Mouse (Mus musculus) forebrain, postnatal 0 days (tissue): Measurements from ENCODE around the gene Kansl1l. TPM values are rescaled to one million over a fixed set of nuclear protein-coding genes. Genes with fewer than 3 reads are reported as not detected.

Source experiments
- ATAC-seq: fragments of 200-750 bp; cut with Nextera tagmentation; 2 replicates; pipeline ENCODE4 v1.8.0; 2017; ENCODE audit warnings: mild to moderate bottlenecking, moderate library complexity
- DNase-seq: peaks from one replicate; pipeline ENCODE4 v3.0.0-alpha.2; 2015
- H3K27ac ChIP-seq: fragments of 300-500 bp; sonication (generic); 2 replicates; pipeline ENCODE4 v1.5.1; 2014; ENCODE audit warnings: low read depth, mild to moderate bottlenecking, antibody characterized with exemption, low read length, moderate library complexity, mixed read lengths
- H3K27me3 ChIP-seq: fragments of 300-500 bp; sonication (generic); 2 replicates; pipeline ENCODE4 v1.6.1; 2014; ENCODE audit warnings: mild to moderate bottlenecking, low read length, mixed read lengths; ENCODE audit not compliant: insufficient read depth
- H3K36me3 ChIP-seq: fragments of 300-500 bp; sonication (generic); 2 replicates; pipeline ENCODE4 v1.6.1; 2014; ENCODE audit warnings: mild to moderate bottlenecking, moderate library complexity; ENCODE audit not compliant: insufficient read depth
- H3K4me1 ChIP-seq: fragments of 300-500 bp; sonication (generic); 2 replicates; pipeline ENCODE4 v1.6.1; 2014; ENCODE audit warnings: antibody characterized with exemption; ENCODE audit not compliant: insufficient read depth
- H3K4me2 ChIP-seq: fragments of 300-500 bp; sonication (generic); 2 replicates; pipeline ENCODE4 v1.6.1; 2014; ENCODE audit warnings: low read depth, mild to moderate bottlenecking, moderate library complexity
- H3K4me3 ChIP-seq: fragments of 300-500 bp; sonication (generic); 2 replicates; pipeline ENCODE4 v1.5.1; 2014; ENCODE audit warnings: low read depth, low read length, mixed read lengths
- H3K9ac ChIP-seq: fragments of 300-500 bp; sonication (generic); 2 replicates; pipeline ENCODE4 v1.6.1; 2014; ENCODE audit warnings: mild to moderate bottlenecking
- H3K9me3 ChIP-seq: fragments of 300-500 bp; sonication (generic); 2 replicates; pipeline ENCODE4 v1.6.1; 2016; ENCODE audit warnings: low read length
- CTCF ChIP-seq: sonication (generic); IDR thresholded peaks from 2 replicates; pipeline ENCODE4 v1.5.1; 2016; ENCODE audit warnings: antibody characterized with exemption, control low read depth, low read depth
- WGBS: fragments of 180-500 bp; shearing (Covaris S2); extraction: QIAGEN DNeasy Blood & Tissue Kit; methylation state at CpG from one replicate; pipeline ENCODE4 v1.1.7; 2014; 5-methylcytosine and 5-hydroxymethylcytosine counted together
- polyA plus RNA-seq: library from polyadenylated mRNA; unstranded; fragments of >200 nt; fragmentation: Nextera tagmentation; extraction: Ambion mirVana; gene quantifications from 2 replicates; pipeline ENCODE4 v1.2.1, GENCODE M21; 2015
- total RNA-seq: library from RNA; depleted of rRNA; stranded (reverse); fragments of >200 nt; gene quantifications from 2 replicates; pipeline ENCODE4 v1.2.3, GENCODE M21; 2014

Kansl1l gene
- total and polyA plus RNA-seq, 2 experiments from 2014 or later = 7.4 to 35.2 TPM

DNA sequence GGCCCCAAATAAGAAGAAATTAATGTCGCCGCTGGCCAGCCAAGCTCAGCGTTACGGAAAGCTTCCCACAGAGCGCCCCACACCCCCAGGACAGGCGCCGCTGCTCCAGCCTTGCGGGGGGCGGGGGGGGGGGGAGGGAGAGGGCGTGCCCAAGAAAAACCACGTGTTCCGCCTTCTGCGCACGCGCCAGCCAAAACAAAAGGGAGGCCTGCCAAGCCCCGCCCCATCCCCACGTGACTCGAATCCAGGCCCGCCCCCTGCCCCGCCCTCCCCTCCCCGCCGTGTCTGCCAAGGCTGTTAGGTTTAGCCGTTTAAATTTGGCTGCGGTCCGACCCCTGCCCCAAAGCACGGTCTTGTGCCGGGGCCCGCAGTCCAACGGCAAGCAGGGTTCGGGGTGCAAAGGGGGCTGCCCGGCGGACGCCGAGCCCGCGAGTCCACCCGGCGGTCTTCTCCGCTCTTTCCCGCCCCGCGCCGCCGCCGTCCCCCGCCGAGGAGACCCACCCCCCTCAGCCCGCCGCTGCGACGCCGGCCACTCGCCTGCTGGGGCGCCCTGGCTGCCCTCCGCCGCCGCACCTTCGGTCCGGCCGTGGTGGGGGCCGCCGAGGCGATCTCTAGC is 417 bp downstream of the Kansl1l start:
- H3K4me3 ChIP-seq = peak overlapping the region; percentile 90
- TF ChIP-seq CTCF = 0 out of 2 replicates have a peak, but pooled peaks have one; percentile 20
- H3K4me1 ChIP-seq = peaks cover 9% of the 10 kb centered on the region
- H3K9me3 ChIP-seq = no peaks in the 10 kb centered on the region
- peak overlapping the region; percentile 93 for H3K4me2 ChIP-seq
- DNase-seq = peak; percentile 97
- H3K36me3 ChIP-seq = no peaks in the 10 kb centered on the region
- WGBS = under 1% methylated on average over 58 of the region's 63 CpGs
- ATAC-seq = peak; percentile 79
- no peaks in the 10 kb centered on the region for H3K27me3 ChIP-seq
- peak overlapping the region; percentile 96 for H3K27ac ChIP-seq
- peak overlapping the region; percentile 98 for H3K9ac ChIP-seq

- peak overlapping the region; percentile 96 for H3K27ac ChIP-seq
- DNase-seq (no peak), ATAC-seq (peak; percentile 35)
- peak overlapping the region; percentile 93 for H3K4me2 ChIP-seq
- peak overlapping the region; percentile 98 for H3K9ac ChIP-seq
- WGBS = under 1% methylated on average over 39 of the region's 39 CpGs
- no peaks in the 10 kb centered on the region for H3K36me3 ChIP-seq
- H3K4me3 ChIP-seq = peak overlapping the region; percentile 90
- no peaks in the 10 kb centered on the region for H3K27me3 ChIP-seq
- no peaks in the 10 kb centered on the region for H3K9me3 ChIP-seq
- TF ChIP-seq CTCF = no peak
- H3K4me1 ChIP-seq = peaks cover 9% of the 10 kb centered on the region
Measured at GRCm38 (mm10) chr1:66815941-66816777, 1.2 kb downstream of the Kansl1l start.

DNA sequence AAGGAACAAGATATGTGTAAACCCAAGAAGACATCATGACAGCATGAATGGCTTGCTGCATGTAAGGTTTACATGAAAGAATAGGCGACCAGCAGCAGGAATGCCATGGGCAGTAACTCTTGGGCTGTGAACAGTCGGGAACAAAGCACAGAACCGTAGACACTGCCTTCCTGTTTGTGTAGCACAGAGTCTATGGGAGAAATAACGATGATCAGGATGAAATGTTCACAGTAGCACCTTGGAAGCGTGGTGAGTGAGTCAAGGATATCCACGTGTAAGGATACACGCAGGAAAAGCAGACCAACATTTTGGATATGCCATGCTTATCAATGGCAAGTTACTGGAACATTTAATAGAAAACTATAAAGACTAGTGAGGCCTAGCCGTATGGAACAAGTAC is 2.6 kb downstream of the Kansl1l start:
- Histone ChIP-seq H3K27ac (no peak overlapping the region), H3K4me2 (0 out of 2 replicates have a peak overlapping the region, but pooled peaks have one; percentile 11), H3K4me3 (no peak overlapping the region), H3K4me1 (peaks cover 9% of the 10 kb centered on the region), H3K9me3 (no peaks in the 10 kb centered on the region), H3K9ac (no peak overlapping the region), H3K36me3 (no peaks in the 10 kb centered on the region), H3K27me3 (no peaks in the 10 kb centered on the region)
- WGBS = 53% methylated on average over 8 of the region's 8 CpGs
- no peak for ATAC-seq
- no peak for DNase-seq
- TF ChIP-seq CTCF = no peak

DNA sequence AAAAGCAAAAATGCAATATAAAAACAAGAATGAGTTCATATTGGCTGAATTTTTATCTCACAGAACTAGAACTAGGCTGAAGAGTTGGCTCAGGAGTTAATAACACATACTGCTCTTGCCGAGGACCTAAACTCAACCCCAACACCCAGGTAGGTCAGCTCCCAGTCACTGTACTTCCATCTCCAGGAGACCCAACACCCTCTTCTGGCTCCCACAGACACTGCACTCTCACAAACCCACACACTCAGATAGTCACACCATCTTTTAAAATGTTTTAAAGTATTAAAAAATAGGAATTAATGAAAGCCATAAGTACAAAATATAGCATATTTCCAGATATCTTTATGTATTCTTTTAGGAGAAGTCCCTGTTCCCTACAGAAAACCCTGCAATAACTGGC is 4.2 kb downstream of the Kansl1l start:
- H3K9ac ChIP-seq = no peak overlapping the region
- H3K4me3 ChIP-seq = no peak overlapping the region
- WGBS = 87% methylated on average over 1 of the region's 1 CpGs
- DNase-seq (no peak), ATAC-seq (no peak)
- H3K4me2 ChIP-seq = no peak overlapping the region
- no peak overlapping the region for H3K27ac ChIP-seq
- H3K36me3 ChIP-seq = no peaks in the 10 kb centered on the region
- no peaks in the 10 kb centered on the region for H3K9me3 ChIP-seq
- no peaks in the 10 kb centered on the region for H3K27me3 ChIP-seq
- H3K4me1 ChIP-seq = peaks cover 9% of the 10 kb centered on the region
- TF ChIP-seq CTCF = 0 out of 2 replicates have a peak, but pooled peaks have one; percentile 4

DNA sequence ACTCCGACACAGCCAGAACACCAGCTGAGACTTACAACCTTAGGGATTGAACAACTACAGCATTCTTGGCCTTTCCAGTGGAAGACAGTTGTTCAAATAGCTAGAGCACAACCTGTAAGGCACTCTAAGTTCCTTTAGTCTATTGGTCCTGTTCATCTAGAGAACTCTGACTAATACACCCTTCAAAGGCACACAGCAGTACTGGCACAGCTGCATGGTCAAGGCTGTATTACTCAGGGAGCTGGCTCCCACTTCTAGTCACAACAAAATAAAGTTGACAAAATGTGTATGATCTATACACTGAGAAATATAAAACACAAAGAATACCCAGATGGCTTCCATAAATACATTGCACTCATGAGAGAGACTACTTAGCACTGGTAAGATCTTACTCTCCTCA is 10.5 kb downstream of the Kansl1l start:
- no peaks in the 10 kb centered on the region for H3K27me3 ChIP-seq
- no peak overlapping the region for H3K27ac ChIP-seq
- no peaks in the 10 kb centered on the region for H3K4me1 ChIP-seq
- DNase-seq (no peak), ATAC-seq (no peak)
- no peaks in the 10 kb centered on the region for H3K9me3 ChIP-seq
- no peaks in the 10 kb centered on the region for H3K36me3 ChIP-seq
- H3K4me2 ChIP-seq = no peak overlapping the region
- TF ChIP-seq CTCF = no peak
- no peak overlapping the region for H3K9ac ChIP-seq
- 98% methylated on average over 1 of the region's 1 CpGs for WGBS
- no peak overlapping the region for H3K4me3 ChIP-seq

DNA sequence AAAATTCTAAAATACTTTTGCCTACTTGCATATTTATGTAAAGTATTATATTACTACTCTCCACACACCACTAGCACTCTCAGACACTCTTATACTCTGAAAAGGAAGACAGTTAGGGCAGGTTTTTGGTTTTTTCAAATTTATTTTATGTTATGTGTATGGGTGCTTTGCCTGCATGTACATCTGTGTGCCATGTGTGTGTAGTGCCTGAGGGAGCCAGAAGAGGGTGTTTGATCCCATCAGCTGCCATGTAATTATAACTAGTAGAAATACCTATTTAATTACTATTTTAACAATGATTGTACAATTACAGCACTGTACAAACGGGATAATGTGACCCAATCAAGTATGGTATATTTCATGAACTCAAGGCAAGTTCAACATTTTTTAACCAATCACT is 12.0 kb downstream of the Kansl1l start:
- WGBS = 77% methylated on average over 1 of the region's 1 CpGs
- no peak overlapping the region for H3K4me2 ChIP-seq
- H3K4me3 ChIP-seq = no peak overlapping the region
- DNase-seq (no peak), ATAC-seq (no peak)
- no peaks in the 10 kb centered on the region for H3K4me1 ChIP-seq
- H3K9me3 ChIP-seq = no peaks in the 10 kb centered on the region
- H3K9ac ChIP-seq = no peak overlapping the region
- H3K36me3 ChIP-seq = 0 out of 2 replicates have a peak, but pooled peaks cover under 1% of the 10 kb centered on the region
- no peak overlapping the region for H3K27ac ChIP-seq
- H3K27me3 ChIP-seq = no peaks in the 10 kb centered on the region
- TF ChIP-seq CTCF = no peak

- no peak overlapping the region for H3K4me3 ChIP-seq
- 66% methylated on average over 5 of the region's 5 CpGs for WGBS
- H3K9me3 ChIP-seq = no peaks in the 10 kb centered on the region
- H3K4me2 ChIP-seq = no peak overlapping the region
- TF ChIP-seq CTCF = no peak
- no peak overlapping the region for H3K9ac ChIP-seq
- H3K4me1 ChIP-seq = no peaks in the 10 kb centered on the region
- no peak for ATAC-seq
- DNase-seq = no peak
- H3K27ac ChIP-seq = no peak overlapping the region
- H3K27me3 ChIP-seq = no peaks in the 10 kb centered on the region
- peaks cover 8% of the 10 kb centered on the region; the same call in 1 of the 2 replicates for H3K36me3 ChIP-seq
Measured at GRCm38 (mm10) chr1:66804710-66805109, 12.7 kb downstream of the Kansl1l start.
